Mouse (Mus musculus): ENCODE data around the gene Svs2. TPM values are rescaled to one million over a fixed set of nuclear protein-coding genes. Genes with fewer than 3 reads are reported as not detected.
A peak's percentile ranks its signal among the peaks of the same experiment; 100 is the strongest.
"Not testable (repeated sequence)": the region's sequence is repeated elsewhere in the genome, so short reads cannot be mapped to it uniquely, and the experiment has no call there.

Svs2 gene
- total RNA-seq (2021) = not detected

- no peak for DNase-seq (ENCODE audit: low spot score in 2 of 2)
- intact Hi-C loops (cut with DNase I) = no loop called here
Observed at GRCm38 (mm10) chr2:164238366-164238765, at the start of gene Svs2. Svs2 (minus strand) TSS chr2:164238466.

DNA sequence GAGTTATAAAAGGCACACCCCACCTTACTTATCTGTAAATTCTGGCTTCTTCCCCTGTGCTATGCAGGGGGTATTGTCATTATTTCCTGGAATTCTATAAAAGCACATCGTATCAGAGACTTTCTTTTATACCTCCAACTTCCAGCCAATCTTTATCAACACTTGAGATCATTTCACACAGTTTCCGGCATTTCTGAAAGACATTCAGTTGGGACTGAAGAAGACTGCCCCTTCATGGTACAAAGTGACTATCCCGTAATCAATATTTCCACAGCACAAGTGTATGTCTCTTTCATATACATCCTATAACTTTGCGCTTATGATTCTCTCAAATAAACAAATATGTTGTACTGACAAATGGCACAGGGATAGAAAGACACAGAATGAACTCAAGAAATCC is 40.1 kb upstream of the Svs2 start, which contains the start of gene Svs4:
Gene Svs4 (minus strand): TSS at position 101 of the 400 bp plus-strand sequence.
- intact Hi-C loops (cut with DNase I) = no loop called here
- DNase-seq (ENCODE audit: low spot score in 2 of 2) = no peak

DNA sequence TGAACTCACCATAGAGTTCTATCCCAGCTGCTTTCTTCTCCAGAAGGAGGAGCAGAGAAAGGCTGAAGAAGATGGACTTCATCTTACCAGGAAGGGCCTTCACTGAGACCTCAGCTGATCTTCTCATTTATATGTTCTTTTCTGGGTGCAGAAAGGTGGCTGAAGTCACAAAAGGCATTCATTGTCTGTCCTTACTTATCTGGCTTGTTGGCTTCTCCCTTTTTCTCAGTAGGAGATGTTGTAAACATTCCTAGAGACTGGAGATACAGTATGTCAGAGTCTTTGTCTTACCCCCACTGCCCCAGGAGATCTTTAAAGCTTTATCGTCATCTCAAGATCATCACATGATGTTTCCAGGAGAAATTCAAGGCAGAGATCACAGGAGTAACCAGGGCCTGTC is 18.3 kb upstream of the Svs2 start, which contains the start of gene Svs3b:
Gene Svs3b (minus strand): TSS at position 101 of the 400 bp plus-strand sequence.
- DNase-seq (ENCODE audit: low spot score in 2 of 2); intact Hi-C loops (cut with DNase I): not testable (repeated sequence)

DNA sequence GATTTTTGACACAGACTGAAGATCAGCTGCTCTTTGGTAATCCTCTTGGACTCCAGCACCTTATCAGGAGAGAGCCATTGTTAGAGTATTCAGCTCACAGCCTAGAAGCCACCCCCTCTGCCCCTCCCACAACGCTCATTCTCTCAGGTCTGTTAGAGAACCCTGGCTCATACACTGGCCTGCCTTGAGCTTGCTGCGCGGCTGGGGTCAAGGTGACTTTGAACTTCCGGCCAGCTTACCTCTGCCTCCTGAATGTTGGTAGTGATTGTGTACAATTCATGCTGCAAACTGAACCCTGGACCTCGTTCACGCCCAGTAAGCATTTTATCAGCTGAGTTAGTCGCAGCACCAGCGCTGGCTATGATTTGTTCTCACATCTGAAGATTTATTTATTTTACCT is 5.6 kb downstream of the Svs2 start:
- intact Hi-C loops (cut with DNase I) = no loop called here
- no peak for DNase-seq (ENCODE audit: low spot score in 2 of 2)

- intact Hi-C loops (cut with DNase I) = no loop called here
- DNase-seq (ENCODE audit: low spot score in 2 of 2) = no peak
Observed at GRCm38 (mm10) chr2:164228361-164229070, 9.8 kb downstream of the Svs2 start.

- intact Hi-C loops (cut with DNase I) = no loop called here
- DNase-seq (ENCODE audit: low spot score in 2 of 2) = no peak
Observed at GRCm38 (mm10) chr2:164221522-164221921, 16.7 kb downstream of the Svs2 start, which contains the start of gene Wfdc15b. Wfdc15b (minus strand) TSS chr2:164221660.

GRCm38 (mm10) chr2:164219295-164219694 is 19.0 kb downstream of the Svs2 start:
- DNase-seq (ENCODE audit: low spot score in 2 of 2) = no peak
- intact Hi-C loops (cut with DNase I) = no loop called here

DNA sequence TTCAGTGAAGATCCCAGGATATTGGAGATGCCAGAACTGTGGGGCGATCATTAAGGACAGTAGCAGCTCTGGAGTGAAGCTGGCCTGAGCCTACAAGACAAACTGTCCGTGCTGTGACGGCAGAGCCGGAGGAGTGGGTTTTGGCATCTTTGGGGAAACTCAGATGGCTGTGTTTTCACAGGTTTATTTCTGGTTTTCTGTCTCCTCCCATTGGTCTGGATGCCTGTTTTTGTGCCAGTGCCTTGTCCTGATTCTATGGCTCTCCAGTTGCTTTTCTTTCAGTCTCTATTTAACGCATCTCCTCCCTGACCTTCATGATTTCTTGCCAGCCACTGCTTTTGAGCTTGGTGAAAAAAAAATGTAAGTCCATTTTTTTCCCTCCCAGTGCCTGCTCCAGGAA is 25.6 kb downstream of the Svs2 start:
- intact Hi-C loops (cut with DNase I) = loop anchor here (1.0 to 2.0 kb wide), 2 partner anchors 37 to 76 kb away; no protein-coding TSS in a partner anchor
- DNase-seq (ENCODE audit: low spot score in 2 of 2) = peak in 1 of 2 experiments; percentile 75

GRCm38 (mm10) chr2:164210892-164211291 is 27.4 kb downstream of the Svs2 start:
- intact Hi-C loops (cut with DNase I) = no loop called here
- no peak for DNase-seq (ENCODE audit: low spot score in 2 of 2)

DNA sequence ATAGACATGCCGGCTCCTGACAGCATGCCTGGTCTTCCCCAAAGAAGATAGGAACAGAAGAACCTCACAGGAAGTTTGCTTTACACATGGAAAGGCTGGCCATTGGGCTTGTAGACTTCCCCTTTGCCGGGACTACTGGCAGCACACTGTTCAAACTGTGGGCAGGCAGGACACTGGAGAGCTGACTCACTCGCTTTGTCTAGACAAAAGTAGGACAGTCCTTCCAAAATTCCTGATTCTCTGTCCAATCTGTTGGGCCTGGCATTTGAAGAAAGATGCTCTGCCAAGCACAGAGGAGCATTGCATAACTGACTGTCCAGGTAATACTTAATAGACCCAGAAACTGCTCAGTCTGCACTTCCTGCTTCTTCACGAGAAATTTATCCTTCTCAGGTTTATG is 31.6 kb downstream of the Svs2 start:
- peak in 1 of 2 experiments; percentile 77 for DNase-seq (ENCODE audit: low spot score in 2 of 2)
- intact Hi-C loops (cut with DNase I) = no loop called here

- DNase-seq (ENCODE audit: low spot score in 2 of 2); intact Hi-C loops (cut with DNase I): not testable (repeated sequence)
Observed at GRCm38 (mm10) chr2:164206011-164206410, 32.3 kb downstream of the Svs2 start.

DNA sequence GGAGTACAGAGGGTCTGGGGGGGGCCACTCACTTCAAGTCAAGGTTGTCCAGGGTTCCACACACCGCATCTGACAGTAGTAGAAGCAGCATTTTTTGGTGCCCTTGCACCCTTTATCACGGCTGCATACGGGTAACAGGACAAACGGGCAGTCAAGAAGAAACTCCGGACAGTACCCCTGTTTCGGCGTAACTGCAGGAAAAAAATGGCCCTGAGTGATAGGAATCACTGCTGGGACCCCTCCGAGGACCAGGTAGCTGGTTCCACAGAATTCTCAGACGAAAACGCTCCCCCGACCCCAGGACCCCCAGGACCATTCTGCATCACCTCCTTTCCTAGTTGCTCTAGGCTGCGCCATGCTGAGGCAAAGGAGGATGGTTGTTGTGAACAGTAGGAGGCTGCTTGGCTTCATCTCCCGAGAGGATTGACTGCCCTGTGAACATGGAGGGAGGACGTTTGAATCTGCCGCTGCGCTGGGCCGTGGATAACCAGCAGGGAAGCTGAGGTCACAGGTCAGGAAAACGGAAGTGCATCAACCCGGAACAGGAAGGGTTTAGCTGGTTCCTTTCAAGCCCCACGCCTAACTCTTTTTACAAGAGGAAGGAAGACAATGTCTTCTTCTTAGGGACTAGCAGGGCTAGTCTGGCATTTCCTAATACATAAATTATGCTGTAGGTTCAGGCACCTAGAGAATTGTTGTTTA is 38.5 kb downstream of the Svs2 start, which contains the start of gene Wfdc15a:
Gene Wfdc15a (minus strand): TSS at position 505 of the 702 bp plus-strand sequence.
- DNase-seq (ENCODE audit: low spot score in 2 of 2) = no peak
- intact Hi-C loops (cut with DNase I) = no loop called here

GRCm38 (mm10) chr2:164196700-164196990 is 41.6 kb downstream of the Svs2 start:
- intact Hi-C loops (cut with DNase I) = no loop called here
- no peak for DNase-seq (ENCODE audit: low spot score in 2 of 2)

GRCm38 (mm10) chr2:164195971-164196699 is 42.1 kb downstream of the Svs2 start:
- intact Hi-C loops (cut with DNase I) = no loop called here
- no peak for DNase-seq (ENCODE audit: low spot score in 2 of 2)

DNA sequence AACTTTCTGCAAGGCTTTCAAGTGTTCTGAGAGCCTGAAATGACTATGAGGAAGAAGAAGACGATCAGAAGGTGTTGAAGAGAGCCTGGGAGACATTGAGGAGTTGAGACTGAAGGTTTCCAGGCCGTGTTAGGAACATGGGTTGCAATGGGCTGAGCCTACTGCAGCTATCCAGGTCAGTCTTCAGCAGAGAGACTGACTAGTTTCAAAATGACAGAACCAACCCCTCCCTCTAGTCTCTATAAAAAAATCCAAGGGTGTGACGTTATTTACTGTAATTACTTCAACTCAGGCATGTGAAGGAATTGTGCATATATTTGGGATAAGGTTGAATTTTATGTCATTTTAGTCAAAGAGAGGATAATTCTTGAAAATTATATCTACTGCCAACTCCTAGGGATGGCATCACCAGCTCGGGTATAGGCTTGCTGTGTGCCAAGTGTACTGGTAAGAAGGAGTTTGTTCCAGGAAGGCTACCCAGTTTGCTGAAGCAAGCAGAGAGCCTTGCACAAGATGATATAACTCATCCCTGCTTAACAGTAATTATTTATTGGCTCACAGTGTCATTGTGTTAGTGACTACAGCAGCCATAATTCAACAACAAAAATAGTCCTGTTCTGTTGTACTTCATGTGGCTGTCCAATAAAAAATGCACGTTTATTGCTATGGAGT is 43.2 kb downstream of the Svs2 start:
- no peak for DNase-seq (ENCODE audit: low spot score in 2 of 2)
- intact Hi-C loops (cut with DNase I) = no loop called here

DNA sequence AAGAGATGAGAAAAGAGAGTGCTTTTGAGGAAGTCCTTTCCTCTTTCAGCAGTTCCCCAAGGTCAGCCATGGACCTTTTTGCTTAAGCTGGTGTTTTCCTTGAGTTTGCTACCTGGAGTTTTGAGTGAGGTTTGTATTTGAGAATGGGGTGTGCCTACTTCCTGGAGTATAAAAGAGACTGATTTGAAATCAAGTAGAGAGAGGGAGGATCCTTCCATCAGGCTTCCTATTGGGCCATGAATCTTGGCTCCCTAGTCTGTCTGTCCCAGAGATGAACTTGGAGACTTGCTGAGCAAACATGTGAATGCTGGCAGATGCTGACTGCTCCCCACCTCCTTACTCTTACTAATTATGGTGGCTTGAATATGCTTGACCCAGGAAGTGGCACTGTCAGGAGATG is 46.0 kb downstream of the Svs2 start:
- intact Hi-C loops (cut with DNase I) = no loop called here
- DNase-seq (ENCODE audit: low spot score in 2 of 2) = no peak

GRCm38 (mm10) chr2:164190576-164190975 is 47.7 kb downstream of the Svs2 start, which contains the start of gene Wfdc12:
Wfdc12 (minus strand) TSS chr2:164190608.
- intact Hi-C loops (cut with DNase I) = no loop called here
- no peak for DNase-seq (ENCODE audit: low spot score in 2 of 2)

GRCm38 (mm10) chr2:164188722-164189121 is 49.5 kb downstream of the Svs2 start:
- no peak for DNase-seq (ENCODE audit: low spot score in 2 of 2)
- intact Hi-C loops (cut with DNase I) = no loop called here

All from left cerebral cortex, postnatal 25 days (tissue).